Mouse (Mus musculus) liver, embryonic 14.5 days (tissue): Measurements from ENCODE around the gene Trim15. TPM values are rescaled to one million over a fixed set of nuclear protein-coding genes. Genes with fewer than 3 reads are reported as not detected.

ENCODE experiments used
- ATAC-seq: fragments of 200-750 bp; cut with Nextera tagmentation; 2 replicates; pipeline ENCODE4 v1.8.0; 2017; ENCODE audit warnings: moderate number of reproducible peaks, mild to moderate bottlenecking, moderate library complexity; ENCODE audit not compliant: insufficient read depth
- DNase-seq, 3 experiments: peaks; one replicate each; pipeline ENCODE4 v3.0.0-alpha.2; 2012 to 2013; ENCODE audit warnings: low read depth in 3 of 3, low spot score in 3 of 3
- H3K27ac ChIP-seq: fragments of 300-500 bp; sonication (generic); 2 replicates; pipeline ENCODE4 v1.5.1; 2014; ENCODE audit warnings: moderate library complexity, mild to moderate bottlenecking, control low read depth, inconsistent platforms
- H3K27me3 ChIP-seq: fragments of 300-500 bp; sonication (generic); 2 replicates; pipeline ENCODE4 v1.6.1; 2014; ENCODE audit warnings: mild to moderate bottlenecking, low read length, moderate library complexity; ENCODE audit not compliant: control insufficient read depth, insufficient read depth
- H3K36me3 ChIP-seq: fragments of 300-500 bp; sonication (generic); replicated peaks from 2 replicates; pipeline ENCODE4 v1.6.1; 2014; ENCODE audit warnings: low read depth; ENCODE audit not compliant: control insufficient read depth, insufficient read depth
- H3K4me1 ChIP-seq, 2 experiments: fragments of 200-500 bp in 1 of 2; fragments of 300-500 bp in 1 of 2; sonication (generic) in 1 of 2; replicated peaks; 2 replicates each; pipeline ENCODE4 v1.6.1; 2012 to 2014; ENCODE audit warnings: antibody characterized with exemption in 1 of 2, inconsistent platforms in 1 of 2, low read length in 1 of 2; ENCODE audit not compliant: control insufficient read depth in 2 of 2, insufficient read depth in 2 of 2
- H3K4me2 ChIP-seq: fragments of 300-500 bp; sonication (generic); 2 replicates; pipeline ENCODE4 v1.6.1; 2014; ENCODE audit warnings: low read depth, mild to moderate bottlenecking, control low read depth, moderate library complexity
- H3K4me3 ChIP-seq, 2 experiments: fragments of 200-500 bp in 1 of 2; fragments of 300-500 bp in 1 of 2; sonication (generic) in 1 of 2; 2 replicates each; pipeline ENCODE4 v1.5.1; 2012 to 2014; ENCODE audit warnings: low read depth in 2 of 2, low read length in 2 of 2, mild to moderate bottlenecking in 2 of 2, control low read depth in 1 of 2, inconsistent platforms in 1 of 2, moderate library complexity in 1 of 2; ENCODE audit not compliant: insufficient read depth in 1 of 2
- H3K9ac ChIP-seq: fragments of 300-500 bp; sonication (generic); replicated peaks from 2 replicates; pipeline ENCODE4 v1.6.1; 2014; ENCODE audit warnings: mild to moderate bottlenecking, control low read depth, moderate library complexity
- H3K9me3 ChIP-seq: fragments of 300-500 bp; sonication (generic); 2 replicates; pipeline ENCODE4 v1.6.1; 2016; ENCODE audit warnings: low read length, mixed read lengths; ENCODE audit not compliant: control insufficient read depth
- CTCF ChIP-seq: IDR thresholded peaks from 2 replicates; pipeline ENCODE4 v1.5.1; 2016; ENCODE audit warnings: antibody characterized with exemption, low read depth, control low read depth
- EP300 ChIP-seq: IDR thresholded peaks from 2 replicates; pipeline ENCODE4 v1.6.1; 2016; ENCODE audit warnings: antibody characterized with exemption, low read depth
- WGBS: fragments of 180-500 bp; shearing (Covaris S2); extraction: QIAGEN DNeasy Blood & Tissue Kit; methylation state at CpG from one replicate; pipeline ENCODE4 v1.1.7; 2014; ENCODE audit not compliant: insufficient replicate concordance; 5-methylcytosine and 5-hydroxymethylcytosine counted together
- polyA plus RNA-seq, 2 experiments: library from polyadenylated mRNA; depleted of rRNA in 1 of 2; stranded (reverse) in 1 of 2; unstranded in 1 of 2; fragments of >200 nt; fragmentation: Nextera tagmentation in 1 of 2; extraction: Ambion mirVana in 1 of 2; gene quantifications; 2 replicates each; pipeline versions ENCODE4 v1.2.1 to v1.2.3; 2012 to 2014

Trim15 gene
- polyA plus RNA-seq, 2 experiments: 0.26 to 0.32 TPM

- Histone ChIP-seq H3K9me3 (no peaks in the 10 kb centered on the region), H3K27ac (no peak overlapping the region), H3K4me3 (no peak overlapping the region), H3K27me3 (no peaks in the 10 kb centered on the region; the same call in 1 of the 2 replicates), H3K9ac (no peak overlapping the region), H3K4me2 (no peak overlapping the region), H3K4me1 (no peaks in the 10 kb centered on the region), H3K36me3 (no peaks in the 10 kb centered on the region)
- TF ChIP-seq CTCF (no peak), EP300 (no peak)
- 25% methylated on average over 1 of the region's 1 CpGs for WGBS
- no peak for DNase-seq
- ATAC-seq: no peak
Observed at GRCm38 (mm10) chr17:36908235-36908634, 41.2 kb upstream of the Trim15 start.

GRCm38 (mm10) chr17:36903651-36904050 is 36.6 kb upstream of the Trim15 start:
- DNase-seq: no peak
- no peak for TF ChIP-seq EP300
- no peak for TF ChIP-seq CTCF
- Histone ChIP-seq H3K9ac (no peak overlapping the region), H3K4me2 (no peak overlapping the region), H3K9me3 (no peaks in the 10 kb centered on the region), H3K27me3 (no peaks in the 10 kb centered on the region), H3K36me3 (no peaks in the 10 kb centered on the region), H3K27ac (no peak overlapping the region), H3K4me1 (no peaks in the 10 kb centered on the region), H3K4me3 (no peak overlapping the region)
- WGBS: 37% methylated on average over 3 of the region's 3 CpGs
- no peak for ATAC-seq

- Histone ChIP-seq H3K4me3 (no peak overlapping the region), H3K9me3 (no peaks in the 10 kb centered on the region), H3K36me3 (no peaks in the 10 kb centered on the region), H3K9ac (no peak overlapping the region), H3K4me2 (no peak overlapping the region), H3K4me1 (no peaks in the 10 kb centered on the region), H3K27me3 (no peaks in the 10 kb centered on the region), H3K27ac (no peak overlapping the region)
- 19% methylated on average over 1 of the region's 1 CpGs for WGBS
- no peak for TF ChIP-seq CTCF
- TF ChIP-seq EP300: no peak
- DNase-seq (no peak), ATAC-seq (no peak)
Observed at GRCm38 (mm10) chr17:36900691-36901090, 33.7 kb upstream of the Trim15 start.

GRCm38 (mm10) chr17:36900001-36900400 is 33.0 kb upstream of the Trim15 start:
- DNase-seq (no peak), ATAC-seq (no peak)
- 56% methylated on average over 5 of the region's 5 CpGs for WGBS
- H3K9me3 ChIP-seq: no peaks in the 10 kb centered on the region
- H3K27ac ChIP-seq: no peak overlapping the region
- H3K36me3 ChIP-seq: no peaks in the 10 kb centered on the region
- no peak overlapping the region for H3K4me3 ChIP-seq
- H3K27me3 ChIP-seq: no peaks in the 10 kb centered on the region
- TF ChIP-seq EP300 (no peak), CTCF (no peak)
- H3K9ac ChIP-seq: no peak overlapping the region
- no peak overlapping the region for H3K4me2 ChIP-seq
- no peaks in the 10 kb centered on the region for H3K4me1 ChIP-seq

- Histone ChIP-seq H3K4me2 (no peak overlapping the region), H3K27ac (no peak overlapping the region), H3K4me1 (no peaks in the 10 kb centered on the region), H3K27me3 (no peaks in the 10 kb centered on the region), H3K4me3 (no peak overlapping the region), H3K36me3 (no peaks in the 10 kb centered on the region), H3K9ac (no peak overlapping the region), H3K9me3 (no peaks in the 10 kb centered on the region)
- no peak for ATAC-seq
- 56% methylated on average over 4 of the region's 4 CpGs for WGBS
- no peak for TF ChIP-seq CTCF
- TF ChIP-seq EP300: no peak
- DNase-seq: no peak
Observed at GRCm38 (mm10) chr17:36899376-36899775, 32.4 kb upstream of the Trim15 start.
